Mouse (Mus musculus): Measurements from ENCODE around the gene Abca2.
A peak's percentile ranks its signal among the peaks of the same experiment; 100 is the strongest.

The Abca2 gene

DNA sequence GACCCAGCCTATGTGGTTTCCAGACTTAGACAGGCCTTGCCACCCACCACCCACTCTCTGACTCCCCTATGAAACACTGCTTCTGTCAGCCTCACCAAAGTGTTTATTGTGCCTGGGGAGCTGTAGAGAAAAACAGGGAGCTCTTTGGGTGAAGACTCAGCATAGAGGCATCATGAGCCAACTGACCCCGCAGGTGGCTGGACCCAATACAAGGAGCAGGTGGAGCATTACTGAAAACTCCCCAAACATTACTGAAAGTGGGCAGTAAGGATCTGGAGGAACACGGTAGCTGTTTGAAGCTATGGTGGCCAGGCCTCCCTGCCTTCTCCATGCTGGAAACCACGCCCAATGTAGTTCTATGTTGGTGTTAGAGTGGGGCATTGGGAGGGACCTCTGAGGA is 35.1 kb downstream of the Abca2 start:
- peak; percentile 81 for DNase-seq

DNA sequence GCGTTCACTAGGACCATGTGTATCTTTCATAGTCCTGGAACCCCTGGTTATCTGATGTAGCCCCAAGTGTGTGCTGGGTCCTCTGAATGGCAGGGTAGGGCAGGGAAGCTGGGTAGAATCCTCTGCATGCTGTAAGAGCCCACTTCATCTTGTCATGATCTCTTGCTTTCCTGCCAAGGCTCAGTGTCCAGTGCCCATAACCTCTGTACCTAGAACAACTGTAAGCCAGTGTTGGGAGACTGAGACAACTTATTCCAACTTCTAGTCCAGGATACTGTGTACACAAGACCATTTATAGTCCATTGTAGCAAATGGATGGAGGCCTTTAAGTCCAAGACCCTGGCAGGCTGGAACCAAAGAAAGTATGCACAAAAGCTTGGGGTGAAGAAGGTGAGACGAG is 36.8 kb downstream of the Abca2 start:
- DNase-seq = no peak

DNA sequence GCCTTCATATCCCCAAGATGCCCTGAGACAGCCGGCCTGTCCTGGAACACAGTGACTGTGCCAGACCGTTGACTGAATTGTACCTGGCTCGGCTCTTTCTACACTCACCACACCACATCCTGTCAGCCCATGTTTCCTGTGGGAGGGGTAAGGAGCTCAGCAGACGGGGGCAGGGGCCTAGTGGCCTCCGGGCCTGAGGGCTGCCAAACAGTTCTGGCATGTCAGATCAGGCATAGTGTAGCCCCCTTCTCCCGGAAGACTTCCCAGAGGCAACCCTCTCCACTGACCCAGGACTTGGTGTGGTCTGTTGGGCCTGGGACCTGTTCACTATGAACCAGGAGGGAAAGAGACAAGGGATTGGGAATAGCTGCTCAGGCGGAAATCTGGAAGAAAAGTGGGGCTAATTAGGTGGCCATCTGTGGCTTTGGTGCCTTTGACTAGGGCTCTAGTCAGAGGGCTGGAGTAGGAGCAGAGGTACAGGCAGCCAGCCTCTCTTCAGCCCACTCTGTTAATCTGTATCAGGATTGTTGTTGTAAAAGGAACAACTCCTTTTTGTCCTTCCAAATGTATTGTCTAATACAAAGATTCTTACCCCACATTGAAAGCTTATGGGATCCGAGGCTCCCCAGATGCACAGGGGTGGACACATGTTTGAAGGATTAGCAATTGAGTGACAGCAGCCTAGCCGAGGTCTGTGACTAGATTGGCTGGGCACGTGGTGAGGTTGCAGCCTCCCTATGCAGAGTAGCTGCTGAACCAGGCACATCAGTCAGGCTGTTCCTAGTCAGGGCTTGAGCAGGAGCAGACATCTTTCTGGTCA is 37.5 kb downstream of the Abca2 start:
- DNase-seq = peak; percentile 77

DNA sequence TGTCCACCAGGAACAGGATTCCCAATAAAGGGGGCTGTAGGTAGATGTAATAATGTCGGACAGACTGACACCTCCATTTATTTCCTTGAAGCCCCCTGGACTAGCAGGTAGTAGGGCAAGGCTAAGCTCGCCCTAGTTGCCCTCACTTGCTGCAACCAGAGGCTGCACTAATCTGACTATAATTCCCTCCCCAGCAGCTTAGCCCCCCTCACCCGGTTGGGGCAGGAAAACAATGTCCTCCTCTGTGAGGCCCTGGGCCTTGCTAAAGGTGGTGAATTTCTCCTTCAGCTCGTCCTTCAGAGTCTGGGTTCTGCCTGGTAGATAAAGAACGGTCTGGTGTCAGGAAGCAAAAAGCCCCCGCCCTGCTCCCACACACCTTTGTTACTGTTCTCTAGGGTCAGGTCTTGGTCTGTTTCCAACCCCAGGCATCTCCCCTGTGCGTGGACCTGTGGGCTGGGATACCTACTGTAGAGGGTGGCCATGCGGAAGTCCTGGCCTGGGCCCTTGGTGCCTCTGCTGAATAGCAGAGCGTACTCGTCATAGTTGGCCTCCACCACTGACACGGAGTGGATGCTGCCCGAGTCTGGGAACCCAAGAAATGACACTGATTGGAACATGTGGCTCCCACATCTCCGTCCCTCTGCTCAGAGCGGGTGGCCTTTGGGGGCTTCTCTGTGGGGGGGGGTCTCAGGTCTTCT is 39.3 kb downstream of the Abca2 start:
- peak; percentile 49 for DNase-seq

DNA sequence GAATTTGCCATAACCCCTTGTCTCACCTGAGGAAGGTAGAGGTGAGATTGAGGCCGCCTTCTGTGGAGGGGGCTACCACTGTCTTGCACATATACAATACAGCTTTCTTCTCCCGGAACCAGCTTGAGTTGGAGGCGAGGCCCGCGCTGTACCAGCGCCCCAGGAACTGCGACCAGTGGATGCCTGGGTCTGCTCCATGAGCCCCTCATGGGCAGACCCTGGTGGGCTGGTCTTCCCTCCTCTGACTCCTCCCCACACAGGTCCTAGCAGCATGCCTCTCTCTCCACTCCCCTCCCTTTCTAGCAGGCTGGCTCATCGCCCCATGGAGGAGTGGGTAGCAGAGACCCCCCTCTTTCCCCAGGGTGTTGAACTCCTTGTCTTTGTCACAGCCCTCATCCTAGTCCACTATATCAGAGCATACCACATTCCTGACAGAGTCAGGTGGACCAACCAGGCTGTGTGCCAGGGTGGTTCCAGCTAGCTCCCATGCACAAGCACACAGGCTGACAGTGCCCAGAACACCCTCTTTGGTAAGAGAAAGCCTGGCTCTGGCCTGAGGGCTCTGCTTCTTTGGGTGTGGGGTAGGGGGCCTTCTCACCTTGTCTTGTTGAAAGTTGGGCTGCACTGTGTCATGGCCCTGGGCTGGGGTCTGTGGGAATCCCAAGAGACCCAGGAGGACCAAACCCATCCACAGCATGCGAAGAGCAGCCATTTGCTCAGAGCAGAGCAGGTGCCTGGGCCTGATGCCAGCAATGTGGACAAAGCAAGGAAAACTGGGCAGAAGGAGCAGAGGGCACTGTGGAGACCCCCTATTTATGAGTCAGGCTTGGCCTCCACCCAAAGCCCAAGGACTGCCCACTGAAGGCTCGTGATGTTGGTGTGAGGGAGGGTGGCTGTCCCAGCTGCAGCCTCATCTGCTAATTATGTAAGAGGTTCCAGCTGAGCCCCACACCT is 40.7 kb downstream of the Abca2 start:
- DNase-seq = peak; percentile 80

DNA sequence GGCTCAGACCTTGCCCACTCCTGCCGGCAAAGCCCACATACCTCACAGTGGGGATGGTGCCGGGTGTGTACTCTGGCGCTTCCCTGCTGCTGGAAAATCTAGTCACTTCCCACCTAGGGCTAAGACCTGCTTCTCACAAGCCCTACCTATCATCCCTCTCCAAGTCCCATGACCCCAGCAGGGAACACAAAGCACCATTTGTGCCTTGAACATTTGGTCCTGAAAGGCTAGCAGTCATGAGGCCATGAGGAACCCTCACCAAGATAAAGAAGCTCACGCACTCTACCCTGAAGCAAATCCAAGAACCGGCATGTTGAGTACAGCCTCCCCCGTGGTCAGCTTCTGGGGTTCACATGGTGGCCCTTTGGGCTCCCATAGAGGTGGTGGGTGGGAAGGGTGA is 41.5 kb downstream of the Abca2 start, which contains the start of gene Ptgds:
TSS of gene Ptgds (minus strand) at position 78 of the 400 bp plus-strand sequence.
- peak; percentile 60 for DNase-seq

DNA sequence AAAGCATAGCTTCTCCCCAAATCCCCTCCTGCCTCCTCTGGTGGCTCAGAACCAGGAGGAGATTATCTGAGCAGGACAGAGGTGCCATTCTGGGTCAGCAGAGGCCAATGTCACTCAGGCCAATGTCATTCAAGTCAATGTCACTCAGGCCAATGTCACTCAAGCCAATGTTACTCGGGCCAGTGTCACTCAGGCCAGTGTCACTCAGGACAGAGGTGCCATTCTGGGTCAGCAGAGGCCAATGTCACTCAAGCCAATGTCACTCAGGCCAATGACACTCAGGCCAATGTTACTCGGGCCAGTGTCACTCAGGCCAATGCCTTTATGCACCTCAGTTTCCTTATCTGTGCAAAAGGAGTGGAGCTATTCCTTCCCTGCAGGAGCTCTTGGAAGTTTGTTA is 44.0 kb downstream of the Abca2 start:
- no peak for DNase-seq

DNA sequence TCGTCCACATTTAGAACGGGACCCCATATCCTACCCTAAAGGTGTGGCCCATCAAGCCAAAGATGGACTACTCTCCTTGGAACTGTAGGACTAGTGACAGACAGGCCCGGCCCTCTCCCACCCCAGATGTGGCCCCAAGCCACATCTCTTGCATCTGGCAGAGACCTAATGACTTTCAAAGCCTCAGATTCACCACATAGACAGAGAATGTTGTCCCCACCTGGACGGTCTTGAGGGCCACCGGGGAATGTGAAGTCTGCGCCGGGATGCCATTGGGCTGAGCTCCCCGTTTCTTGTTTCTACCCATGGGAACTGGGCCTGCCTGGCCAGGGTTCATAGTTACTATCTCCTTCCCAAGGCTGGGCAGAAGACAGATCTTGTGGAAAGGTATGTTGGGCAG is 49.0 kb downstream of the Abca2 start:
- DNase-seq = peak; percentile 72

DNA sequence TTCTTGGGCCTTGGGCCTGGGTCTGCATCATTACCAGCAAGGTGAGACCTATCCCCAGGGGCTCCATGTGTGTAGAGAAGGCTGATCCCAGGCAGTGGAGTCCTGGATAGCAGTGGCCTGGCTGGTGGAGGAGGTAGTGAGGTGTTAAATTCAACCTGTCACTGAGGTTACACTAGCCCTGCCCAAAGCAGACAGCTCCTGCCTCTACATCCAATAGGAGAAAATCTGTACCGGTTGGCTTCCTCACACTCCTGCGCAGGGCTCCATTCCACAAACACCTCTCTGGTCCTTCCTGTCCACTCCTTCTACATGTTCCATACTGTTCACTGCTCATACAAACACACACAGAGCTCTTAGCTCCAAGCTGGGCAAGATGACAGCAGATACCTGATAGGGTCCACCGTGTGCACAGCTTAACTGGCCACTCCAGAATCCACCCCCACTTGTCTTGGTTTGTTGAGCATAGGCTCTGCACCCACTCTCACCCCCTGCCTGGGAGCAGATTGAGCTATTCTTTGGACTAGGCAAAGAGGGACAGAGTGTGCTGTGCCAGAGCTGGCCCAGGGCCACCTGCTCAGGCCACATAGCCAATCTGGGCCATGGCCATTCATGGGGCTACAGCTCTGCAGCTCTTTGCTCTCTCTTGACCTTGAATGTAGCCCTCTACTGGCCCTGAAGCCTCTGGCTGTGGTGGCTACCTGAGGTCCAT is 49.6 kb downstream of the Abca2 start:
- peak; percentile 99 for DNase-seq

DNA sequence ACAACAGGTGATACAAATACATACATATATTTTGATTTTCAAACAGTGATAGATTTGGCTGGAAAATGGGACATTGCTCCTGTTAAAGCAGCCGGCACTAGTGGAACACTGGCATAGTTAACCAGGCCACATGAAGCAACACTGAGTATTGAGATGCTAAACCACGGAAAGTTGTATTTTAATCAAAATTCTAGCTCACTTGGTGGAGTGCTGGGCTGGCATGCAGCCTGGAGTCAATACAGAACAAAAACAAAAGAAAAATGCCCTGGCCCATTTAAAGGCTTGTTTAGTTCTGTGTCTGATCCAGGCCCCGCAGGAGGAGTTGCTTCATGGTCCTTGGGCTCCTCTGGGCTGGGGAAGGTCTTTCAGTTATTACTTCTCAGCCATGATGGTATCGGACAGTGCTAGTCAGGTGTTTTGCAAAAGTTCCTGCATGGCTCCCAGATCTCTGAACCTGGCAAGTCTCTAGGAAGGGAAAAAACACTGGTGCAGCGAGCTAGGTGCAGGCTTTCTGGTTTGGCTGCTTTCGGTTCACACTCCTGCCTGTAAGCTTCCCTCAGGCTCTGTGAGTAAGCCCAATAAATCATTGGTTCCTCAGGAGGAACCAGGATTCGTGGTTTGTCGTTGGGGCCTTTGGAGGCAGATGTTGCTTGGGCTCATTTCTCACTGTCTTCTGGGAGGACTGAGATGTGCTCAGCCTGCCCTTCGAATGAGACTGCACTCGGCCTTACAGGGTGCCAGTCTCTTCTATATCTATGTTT is 51.2 kb downstream of the Abca2 start:
- no peak for DNase-seq

DNA sequence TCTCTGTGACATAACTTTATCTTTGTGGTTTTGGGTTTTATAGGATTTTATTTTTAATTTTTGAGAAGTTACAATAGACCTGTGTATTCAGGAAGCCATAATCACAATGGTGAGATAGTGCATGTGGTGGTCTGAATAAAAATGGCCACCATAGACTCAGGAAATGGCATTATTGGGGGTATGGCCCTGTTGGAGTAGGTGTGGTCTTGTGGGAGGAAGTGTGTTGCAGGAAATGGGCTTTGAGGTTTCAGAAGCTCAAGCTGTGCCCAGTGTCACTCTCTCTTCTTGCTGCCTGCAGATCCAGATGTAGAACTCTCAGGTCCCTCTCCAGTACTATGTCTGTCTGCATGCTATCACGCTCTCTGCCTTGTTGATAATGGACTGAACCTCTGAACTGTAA is 52.0 kb downstream of the Abca2 start:
- DNase-seq = no peak

DNA sequence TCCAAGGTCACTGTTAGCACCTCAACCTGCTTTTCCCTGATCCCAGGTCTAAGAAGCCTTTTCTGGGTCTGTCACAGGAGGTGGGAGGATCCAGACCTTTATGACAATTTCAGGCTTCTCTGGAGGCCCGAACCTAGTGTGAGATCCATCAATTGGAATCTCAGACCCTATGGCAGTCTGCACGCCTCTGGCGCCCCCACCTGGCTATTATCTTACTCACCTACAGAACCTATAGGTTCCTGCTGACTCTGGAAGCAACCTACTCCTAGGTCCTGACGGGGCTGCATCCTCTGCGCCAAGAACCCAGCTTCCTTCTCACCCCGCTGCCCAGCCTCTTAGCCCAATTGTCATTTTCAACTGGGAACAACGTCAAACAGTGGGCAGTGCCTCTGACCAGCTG is 54.5 kb downstream of the Abca2 start:
- peak; percentile 82 for DNase-seq

DNA sequence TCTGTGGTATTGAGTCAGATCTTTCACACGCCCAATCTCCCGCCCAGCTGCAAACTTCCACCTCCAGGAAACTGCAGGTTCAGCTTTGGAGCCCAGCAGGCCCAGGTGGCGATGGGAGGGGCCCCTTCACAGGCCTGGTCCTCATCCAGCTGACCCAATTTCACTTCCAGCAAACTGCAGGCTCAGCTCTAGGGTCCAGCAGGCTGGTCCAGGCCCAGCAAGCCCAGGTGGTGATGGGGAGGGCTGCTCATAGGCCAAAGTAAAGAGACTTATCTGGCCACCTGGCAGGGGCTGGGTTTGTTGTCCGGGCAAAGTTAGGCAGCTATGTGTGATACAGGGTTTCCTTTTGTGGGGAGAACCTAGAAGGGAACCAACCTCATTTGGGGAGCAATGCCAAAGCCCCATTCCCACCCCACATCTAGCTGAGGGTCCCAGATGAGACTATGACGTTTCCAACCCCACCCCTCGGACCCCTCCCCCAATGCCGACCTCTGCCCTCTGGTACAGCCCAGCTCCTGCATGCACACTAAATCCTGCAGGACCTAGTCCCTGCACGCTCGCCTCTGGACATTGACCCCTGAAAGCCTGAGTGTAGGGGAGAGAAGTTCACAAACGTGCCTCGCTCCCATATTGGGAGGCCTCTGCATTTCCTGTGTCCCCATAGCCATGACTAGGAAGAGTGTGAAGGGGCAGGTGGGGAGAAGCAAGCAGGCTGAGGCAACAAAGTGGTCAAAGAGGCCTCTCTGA is 56.6 kb downstream of the Abca2 start:
- peak; percentile 98 for DNase-seq

DNA sequence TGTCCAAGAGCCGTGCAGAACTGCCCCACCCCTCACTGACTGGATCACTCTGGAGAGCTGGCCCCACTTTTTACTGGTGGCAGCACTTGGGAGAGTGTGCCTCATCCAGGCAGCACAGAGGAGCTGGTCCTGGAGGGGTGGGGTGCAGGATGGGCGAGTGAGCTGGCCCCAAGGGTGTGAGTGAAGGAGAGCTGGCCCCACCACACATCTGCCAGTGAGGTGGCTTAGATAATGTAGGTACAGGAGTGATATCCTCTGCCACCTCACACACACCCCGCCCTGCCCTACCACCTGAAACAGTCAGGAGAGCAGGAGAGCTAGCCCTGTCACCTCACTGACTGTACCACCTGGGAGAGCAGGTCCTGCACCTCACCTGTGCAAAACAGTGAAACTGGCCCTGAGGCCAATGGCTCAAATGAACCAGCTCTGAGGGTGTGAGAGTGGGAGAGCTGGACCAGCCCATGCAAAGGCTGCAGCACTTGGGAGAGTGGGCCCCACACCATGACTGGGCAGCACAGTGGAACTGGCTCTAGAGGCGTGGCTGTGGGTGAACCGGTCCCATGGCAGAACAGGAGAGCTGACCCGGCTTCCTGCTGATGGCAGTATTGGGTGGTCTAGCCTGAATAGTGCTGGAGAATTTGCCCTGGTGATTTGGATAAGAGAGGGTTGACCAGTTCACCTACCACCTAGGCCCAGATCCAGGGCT is 59.6 kb downstream of the Abca2 start:
- DNase-seq = no peak

DNA sequence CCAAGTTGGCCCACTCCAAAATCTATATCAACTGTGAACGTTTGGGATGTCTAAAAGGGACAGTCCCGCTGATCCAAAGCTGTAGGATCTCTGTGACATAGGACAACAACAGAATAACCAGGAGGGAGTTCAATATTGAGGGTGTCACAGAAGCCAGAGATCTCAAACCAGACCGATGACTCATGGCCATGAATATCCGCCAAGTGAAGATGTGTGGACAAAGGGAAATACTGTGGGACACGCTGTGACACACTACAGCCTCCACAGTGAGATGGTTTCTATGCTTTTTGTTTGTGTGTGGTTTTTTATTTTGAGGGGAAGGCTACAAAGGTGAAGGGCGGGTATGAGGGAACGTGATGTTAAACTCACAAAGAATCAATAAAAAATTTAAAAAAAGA is 60.2 kb downstream of the Abca2 start:
- DNase-seq = peak; percentile 82

DNA sequence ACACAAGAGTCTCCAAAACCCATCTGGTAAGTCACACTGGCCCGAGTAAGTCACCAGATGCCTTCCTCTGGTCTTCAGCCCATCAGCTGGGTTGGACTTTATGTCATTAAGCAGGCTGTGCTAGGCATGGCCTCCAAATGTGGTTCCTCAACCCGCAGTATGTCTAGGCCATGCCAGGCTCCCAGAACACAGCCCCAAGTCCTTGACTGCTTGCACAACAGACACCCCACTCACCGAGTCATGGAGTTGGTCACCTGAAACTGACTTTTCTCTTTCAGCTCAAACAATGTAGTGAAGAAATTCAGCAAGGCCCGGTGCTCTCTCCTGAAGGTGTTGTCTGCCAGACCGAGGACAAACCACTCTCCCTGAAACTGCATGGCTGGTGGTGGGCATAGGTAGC is 64.5 kb downstream of the Abca2 start:
- DNase-seq = peak; percentile 25

DNA sequence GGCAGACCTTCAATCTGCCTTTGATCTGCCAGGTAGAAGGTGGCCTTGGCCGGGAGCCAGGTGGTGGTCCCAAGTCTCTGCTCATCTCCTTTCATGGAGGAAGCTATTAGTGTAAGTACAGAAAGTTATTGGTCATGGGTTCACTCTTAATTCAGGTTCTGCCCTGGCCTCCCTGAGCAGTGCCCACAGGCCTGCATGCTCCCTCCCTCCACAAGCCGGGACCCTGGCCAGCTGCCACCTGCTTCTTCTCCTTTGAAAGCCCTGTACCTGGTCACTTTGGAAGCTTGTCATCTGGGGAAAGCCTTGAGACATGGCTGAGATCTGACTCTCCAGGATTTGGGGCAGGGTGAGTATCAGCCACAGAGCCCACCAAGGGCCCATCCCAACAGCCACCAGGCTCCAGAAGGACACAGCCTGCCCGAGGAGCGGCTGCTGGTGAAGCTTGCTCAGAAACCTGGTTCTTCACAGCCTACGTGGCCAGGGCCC is 65.0 kb downstream of the Abca2 start, which contains the start of gene Lcn12:
TSS of gene Lcn12 (minus strand) at position 436 of the 486 bp plus-strand sequence.
- peak; percentile 86 for DNase-seq

DNA sequence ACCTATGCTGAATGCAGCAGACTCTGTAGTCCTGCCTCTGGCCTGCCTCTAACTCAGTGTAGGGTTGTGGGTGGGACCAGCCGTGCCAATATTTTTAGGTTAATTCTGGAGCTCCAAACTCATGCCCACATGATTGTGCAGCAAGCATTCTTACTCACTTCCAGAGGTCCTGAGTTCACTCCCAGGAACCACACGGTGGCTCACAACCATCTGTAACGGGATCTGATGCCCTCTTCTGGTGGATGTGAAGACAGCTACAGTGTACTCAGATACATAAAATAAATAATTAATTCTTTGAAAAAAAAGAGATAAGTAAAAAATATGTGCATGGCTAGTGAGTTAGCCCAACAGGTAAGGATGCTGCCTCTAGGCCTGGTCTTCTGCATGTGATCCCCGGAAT is 68.0 kb downstream of the Abca2 start:
- peak; percentile 84 for DNase-seq

Measured in cerebellum, adult 9-10 months (tissue).